Mouse (Mus musculus) cerebellum, adult 8-10 months (tissue): Measurements from ENCODE around the gene Trp53inp2.

Experiments used
- DNase-seq: peaks from one replicate; pipeline ENCODE4 v3.0.0; 2022

Gene Trp53inp2

GRCm38 (mm10) chr2:155385731-155386533 is 5.1 kb downstream of the Trp53inp2 start:
- DNase-seq, result no peak

GRCm38 (mm10) chr2:155386534-155386899 is 5.7 kb downstream of the Trp53inp2 start:
- peak; percentile 32 for DNase-seq

DNA sequence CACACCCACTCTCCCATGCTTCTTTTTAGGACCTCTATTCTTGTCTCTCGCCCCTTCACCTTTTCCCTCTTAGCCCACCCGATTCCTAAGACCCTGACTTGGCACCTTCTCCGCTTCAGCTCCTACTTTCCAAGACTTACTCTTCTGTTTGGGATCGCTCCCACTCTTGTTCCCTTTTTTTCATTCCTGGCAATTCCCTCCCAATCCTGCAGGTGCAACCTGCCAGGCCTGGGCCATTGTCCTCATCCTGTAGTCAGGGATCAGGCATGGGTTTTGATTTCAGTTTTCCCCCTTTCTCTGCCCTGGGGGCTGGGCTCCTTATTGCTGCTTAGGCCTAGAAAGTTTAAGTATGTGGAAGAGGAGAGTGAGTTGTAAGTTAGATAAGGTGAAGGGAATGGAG is 6.2 kb downstream of the Trp53inp2 start:
- no peak for DNase-seq

GRCm38 (mm10) chr2:155388573-155388972 is 7.7 kb downstream of the Trp53inp2 start:
- DNase-seq, result no peak

DNA sequence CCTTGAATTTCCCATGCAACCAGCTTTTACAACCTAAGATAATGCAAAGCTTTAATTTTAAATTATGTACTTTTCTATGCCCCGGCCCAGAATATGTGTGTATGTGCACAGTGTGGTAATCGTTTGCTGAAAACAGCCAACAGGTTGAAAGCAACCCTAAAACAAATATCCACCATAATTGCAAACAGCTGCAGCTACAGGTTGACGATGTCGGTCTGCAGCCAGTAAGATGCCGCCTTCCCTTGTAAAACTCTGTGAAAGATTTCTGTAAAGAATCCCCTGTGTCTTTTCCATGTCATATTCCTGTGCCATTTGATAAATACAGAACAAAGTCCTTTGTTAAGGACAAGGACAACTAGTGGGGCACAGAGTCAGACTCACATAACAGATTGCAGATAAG is 13.7 kb downstream of the Trp53inp2 start:
- no peak for DNase-seq

GRCm38 (mm10) chr2:155400276-155400675 is 19.4 kb downstream of the Trp53inp2 start:
- DNase-seq, result peak; percentile 48

DNA sequence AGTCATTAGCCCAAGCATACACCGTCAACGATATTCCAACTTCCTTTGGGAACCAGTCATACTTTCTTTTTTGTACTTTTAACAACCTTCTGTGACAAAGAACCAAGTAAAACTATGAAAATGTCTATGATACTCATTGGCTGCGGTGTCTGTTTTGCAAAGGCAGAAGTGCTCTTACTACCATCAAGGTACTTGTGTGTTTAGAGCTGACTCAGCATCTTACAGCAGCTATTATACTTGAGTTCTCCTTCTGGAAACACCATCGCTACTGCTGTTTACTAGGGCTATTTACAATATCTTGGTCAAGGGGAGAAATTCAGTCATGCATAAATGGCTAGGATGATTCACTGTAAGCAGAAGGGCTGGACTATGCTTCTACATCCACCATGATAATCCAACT is 21.1 kb downstream of the Trp53inp2 start:
- no peak for DNase-seq

DNA sequence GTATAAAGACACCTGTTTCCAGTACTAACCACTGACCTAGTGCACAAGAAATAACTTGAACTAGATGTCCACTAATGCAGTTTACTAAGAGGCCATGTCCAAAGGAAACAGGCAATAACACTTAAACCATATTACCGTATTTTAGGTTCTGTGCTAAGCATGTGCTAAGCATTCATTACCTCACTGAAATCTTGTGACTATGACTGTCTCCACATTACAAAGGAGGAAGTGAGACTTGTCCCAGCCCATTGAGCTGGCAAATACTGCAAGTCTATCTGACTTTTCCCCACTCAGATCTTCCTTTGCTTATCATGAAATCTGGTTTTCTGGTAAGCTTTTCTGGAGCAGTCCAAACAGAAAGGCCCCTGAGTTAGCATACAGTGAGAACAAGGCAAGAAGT is 23.8 kb downstream of the Trp53inp2 start:
- no peak for DNase-seq

DNA sequence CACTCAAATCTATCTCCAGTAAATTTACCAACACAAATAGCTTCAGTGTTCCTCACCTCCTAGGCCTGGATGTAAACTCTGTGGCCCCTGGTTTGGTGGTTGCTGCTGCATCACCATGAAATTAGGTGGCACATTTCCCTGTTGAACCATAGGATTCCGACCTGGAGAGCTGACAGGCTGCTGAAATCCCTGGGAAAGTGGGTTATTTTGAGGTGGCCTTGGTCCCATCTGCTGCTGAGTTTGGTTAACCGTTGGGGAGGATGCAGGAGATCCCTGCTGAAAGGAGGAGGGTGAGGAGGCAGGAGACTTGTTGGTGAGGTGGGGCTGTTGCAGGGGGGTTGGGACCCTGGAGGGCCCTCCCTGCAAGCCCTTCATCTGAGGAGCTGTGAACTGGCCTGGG is 40.1 kb downstream of the Trp53inp2 start:
- DNase-seq, result peak; percentile 17

DNA sequence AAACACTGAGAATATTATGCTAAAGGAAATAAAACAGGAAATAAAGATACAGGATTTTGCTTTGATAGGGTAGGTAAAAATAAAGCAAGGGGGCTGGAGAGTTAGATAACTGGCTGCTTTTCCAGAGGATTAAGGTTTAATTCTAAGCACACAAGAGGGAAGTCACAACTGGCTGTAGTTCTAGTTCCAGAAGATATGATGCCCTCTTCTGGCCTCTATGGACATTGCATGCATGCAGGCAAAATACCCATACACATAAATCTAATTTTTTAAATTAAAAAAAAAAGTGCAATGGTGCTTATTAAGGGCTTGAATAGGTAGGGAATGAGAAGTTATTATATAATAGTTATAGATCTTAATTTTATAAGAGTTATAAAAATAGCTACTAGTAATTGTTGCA is 55.6 kb downstream of the Trp53inp2 start:
- DNase-seq, result no peak
